Mouse (Mus musculus) left cerebral cortex, postnatal 4 days (tissue): ENCODE data around the gene Mrgprb1. TPM values are rescaled to one million over a fixed set of nuclear protein-coding genes. Genes with fewer than 3 reads are reported as not detected.
"Not testable (repeated sequence)": the region's sequence is repeated elsewhere in the genome, so short reads cannot be mapped to it uniquely, and the experiment has no call there.

ENCODE experiments used
- DNase-seq: peaks from one replicate; pipeline ENCODE4 v3.0.0-alpha.2; 2022
- intact Hi-C: fragments of 180-260 bp; cut with DNase I; formaldehyde crosslinking; loops from one replicate; pipeline ENCODE4 v1.15.1; 2025
- total RNA-seq, 2 experiments: library from RNA; stranded (reverse); gene quantifications; 2 replicates each; pipeline ENCODE4 v1.2.3; 2021

The Mrgprb1 gene
- total RNA-seq = under 1 TPM; 0.34 to 0.97 TPM

DNA sequence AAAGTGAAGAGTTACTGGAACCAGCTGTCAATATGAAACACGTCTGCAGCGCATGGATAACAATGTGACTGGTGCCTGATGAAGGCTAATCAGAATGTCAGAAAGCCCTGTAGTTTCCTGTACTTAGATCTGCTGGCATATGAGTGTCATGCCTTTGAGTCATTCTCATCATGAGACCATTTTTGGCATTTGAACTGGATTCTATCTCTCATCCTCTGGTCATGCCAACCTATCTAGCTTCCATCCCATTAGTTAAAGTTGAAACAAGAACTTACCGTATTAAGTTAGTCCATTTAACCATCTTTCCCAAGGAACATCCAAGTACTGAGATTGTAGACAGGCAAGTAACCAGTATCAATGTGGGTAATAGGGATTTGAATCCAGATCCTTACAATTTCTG, at the start of gene Mrgprb1:
TSS of gene Mrgprb1 (minus strand) at position 101 of the 400 bp plus-strand sequence.
- intact Hi-C loops = no loop called here
- DNase-seq = no peak

DNA sequence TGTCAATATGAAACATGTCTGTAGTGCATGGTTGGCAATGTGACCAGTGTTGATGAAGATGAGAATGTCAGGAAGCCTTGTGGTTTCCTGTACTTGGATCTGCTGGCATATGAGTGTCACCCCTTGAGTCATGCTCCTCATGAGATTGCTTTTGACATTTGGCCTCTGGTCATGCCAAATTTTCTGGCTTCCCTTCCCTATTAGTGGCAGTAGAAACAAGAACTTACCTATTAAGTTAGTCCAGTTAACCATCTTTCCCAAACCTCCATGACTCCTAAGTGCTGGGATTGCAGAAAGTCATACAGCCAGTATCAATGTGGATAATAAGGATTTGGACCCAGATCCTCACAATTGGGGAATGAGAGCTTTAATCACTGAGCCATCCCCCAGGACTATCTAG, 43.1 kb upstream of the Mrgprb1 start, which contains the start of gene Mrgprx2:
TSS of gene Mrgprx2 (minus strand) at position 101 of the 400 bp plus-strand sequence.
- DNase-seq = no peak
- intact Hi-C loops = no loop called here

DNA sequence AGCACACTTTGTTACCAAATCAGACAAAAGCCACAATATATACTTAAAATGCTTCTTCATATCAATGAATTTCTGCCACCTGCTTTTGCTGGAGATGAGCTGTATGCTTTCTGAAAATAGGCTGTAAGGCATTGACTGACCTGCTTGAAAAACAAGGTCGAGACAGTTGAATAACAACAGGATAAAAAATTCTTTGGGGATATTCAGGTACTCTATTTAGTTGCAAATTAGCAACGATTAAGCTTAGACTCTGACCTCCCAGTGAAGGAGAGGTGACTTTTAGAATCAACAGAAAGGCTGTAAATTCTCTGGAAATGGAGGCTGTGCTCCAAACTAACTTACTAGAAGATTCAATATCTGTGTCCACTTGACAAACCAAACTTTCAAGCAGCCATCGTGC, 19.6 kb downstream of the Mrgprb1 start:
- no peak for DNase-seq
- intact Hi-C loops = no loop called here

DNA sequence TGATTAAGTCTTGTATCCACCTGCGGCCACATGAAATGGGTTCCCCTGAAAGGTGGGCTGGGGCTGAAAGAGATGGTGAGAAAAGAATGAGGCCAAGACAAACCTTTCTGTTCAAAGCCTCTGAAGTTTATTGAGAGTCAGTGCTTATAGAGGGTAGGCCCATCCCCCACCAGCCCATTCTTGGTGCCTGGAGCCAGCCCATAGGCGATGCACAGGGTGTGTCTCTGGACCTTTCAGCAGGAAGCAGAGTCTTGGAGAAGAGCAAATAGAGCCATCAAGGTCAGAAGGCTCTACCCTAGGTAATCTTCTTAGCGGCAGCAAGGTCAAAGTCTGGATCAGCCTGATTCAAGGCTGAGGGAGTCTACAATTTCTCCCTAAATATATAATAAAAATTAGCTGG, 20.2 kb downstream of the Mrgprb1 start:
- DNase-seq, intact Hi-C loops: not testable (repeated sequence)

Other genes with a start within 250 kb of the Mrgprb1 start
- not detected for gene Mrgprb8, start 67.8 kb downstream of the Mrgprb1 start, total RNA-seq
- gene Mrgprx2, start 43.0 kb upstream of the Mrgprb1 start, total RNA-seq = not detected
- gene Mrgprb2, start 101.7 kb upstream of the Mrgprb1 start, total RNA-seq = under 1 TPM; 0.22 to 0.48 TPM
- gene Mrgprb3, start 187.5 kb upstream of the Mrgprb1 start, total RNA-seq = not detected